Mouse (Mus musculus) small intestine, adult 2 months (tissue): Measurements from ENCODE around the gene March8.

Source experiments
- CTCF ChIP-seq: fragments of 200-500 bp; IDR thresholded peaks from 2 replicates; pipeline ENCODE4 v1.5.1; 2012; ENCODE audit warnings: low read depth, mild to moderate bottlenecking, control low read depth, inconsistent platforms, low read length, moderate library complexity, mixed read lengths; ENCODE audit not compliant: insufficient replicate concordance, insufficient read length; ENCODE audit errors: extremely low read depth
- POLR2A ChIP-seq: fragments of 200-500 bp; IDR thresholded peaks from 2 replicates; pipeline ENCODE4 v1.6.1; 2012; ENCODE audit warnings: low read depth, mild to moderate bottlenecking, control low read depth, inconsistent platforms, low read length, moderate library complexity

- TF ChIP-seq POLR2A (no peak), CTCF (no peak)
Measured at GRCm38 (mm10) chr6:116397621-116398020, 59.8 kb downstream of the March8 start.
